Mouse (Mus musculus): ENCODE measurements around the gene Mkrn1. TPM values are rescaled to one million over a fixed set of nuclear protein-coding genes. Genes with fewer than 3 reads are reported as not detected.

The Mkrn1 gene
- polyA plus RNA-seq (2017; shearing (Covaris generic)): 167 TPM

GRCm38 (mm10) chr6:39419851-39420721 is at the start of gene Mkrn1:
Mkrn1 (minus strand) TSS chr6:39420462.

GRCm38 (mm10) chr6:39381125-39381880 is 39.0 kb downstream of the Mkrn1 start, which contains the start of gene Rab19:
Rab19 (plus strand) TSS chr6:39381175.

GRCm38 (mm10) chr6:39377311-39377827 is 42.9 kb downstream of the Mkrn1 start, which contains the start of gene Slc37a3:
Slc37a3 (minus strand) TSS chr6:39377675.

Other genes with a start within 250 kb of the Mkrn1 start
- 33.9 TPM for gene Kdm7a, start 213.7 kb downstream of the Mkrn1 start, polyA plus RNA-seq (2017; shearing (Covaris generic))
- gene Slc37a3, start 42.8 kb downstream of the Mkrn1 start, polyA plus RNA-seq (2017; shearing (Covaris generic)): 41.0 TPM
- gene Rab19, start 39.3 kb downstream of the Mkrn1 start, polyA plus RNA-seq (2017; shearing (Covaris generic)): 38.6 TPM
- 0.57 TPM for gene Dennd2a, start 137.4 kb upstream of the Mkrn1 start, polyA plus RNA-seq (2017; shearing (Covaris generic))
- gene Adck2, start 153.4 kb upstream of the Mkrn1 start, polyA plus RNA-seq (2017; shearing (Covaris generic)): 68.7 TPM
- 4.3 TPM for gene Gm42420, start 165.3 kb upstream of the Mkrn1 start, polyA plus RNA-seq (2017; shearing (Covaris generic))
- gene Ndufb2, start 172.1 kb upstream of the Mkrn1 start, polyA plus RNA-seq (2017; shearing (Covaris generic)): 135 TPM

All from CD4-positive, CD25-positive, alpha-beta regulatory T cell (primary cell).